Mouse (Mus musculus): ENCODE data around the gene Gde1. TPM values are rescaled to one million over a fixed set of nuclear protein-coding genes. Genes with fewer than 3 reads are reported as not detected.

Gene Gde1
- total RNA-seq (2023) = 10 to 100 TPM; 29.1 to 34.6 TPM

GRCm38 (mm10) chr7:118705101-118705961, at the start of gene Gde1:
TSS of gene Gde1 (minus strand) at chr7:118705778.

GRCm38 (mm10) chr7:118739975-118740531, 34.5 kb upstream of the Gde1 start, which contains the start of gene Vps35l:
TSS of gene Vps35l (plus strand) at chr7:118740226.

GRCm38 (mm10) chr7:118712228-118713173, 6.9 kb upstream of the Gde1 start, which contains the start of gene Ccp110:
TSS of gene Ccp110 (plus strand) at chr7:118712552.

Other genes with a start within 250 kb of the Gde1 start
- 10 to 100 TPM; 36.3 to 41.2 TPM for gene Itpripl2, start 213.8 kb downstream of the Gde1 start, total RNA-seq (2023)
- 10 to 100 TPM in 1 of 2 experiments, 1 to 10 TPM in 1; 9.6 to 14.3 TPM for gene Coq7, start 172.4 kb downstream of the Gde1 start, total RNA-seq (2023)
- gene Tmc7, start 121.0 kb downstream of the Gde1 start, total RNA-seq (2023) = under 1 TPM; 0.73 to 0.99 TPM
- not detected for gene Tmc5, start 108.5 kb downstream of the Gde1 start, total RNA-seq (2023)
- gene Ccp110, start 6.8 kb upstream of the Gde1 start, total RNA-seq (2023) = 10 to 100 TPM; 10.5 to 10.6 TPM
- gene Vps35l, start 34.4 kb upstream of the Gde1 start, total RNA-seq (2023) = 10 to 100 TPM; 45.1 to 47.0 TPM
- under 1 TPM; 0.31 to 0.44 TPM for gene Iqck, start 150.0 kb upstream of the Gde1 start, total RNA-seq (2023)
- gene Knop1, start 150.5 kb upstream of the Gde1 start, total RNA-seq (2023) = 10 to 100 TPM in 1 of 2 experiments, 1 to 10 TPM in 1; 6.7 to 15.2 TPM

All from neutrophil, adult 83 days (primary cell).